Mouse (Mus musculus) erythroid progenitor cell, adult 5-6 weeks (primary cell): Measurements from ENCODE around the gene Fam129c. TPM values are rescaled to one million over a fixed set of nuclear protein-coding genes. Genes with fewer than 3 reads are reported as not detected.

Experiments used
- ATAC-seq: replicated peaks from 2 replicates; pipeline ENCODE4 v1.8.0; 2016; ENCODE audit warnings: moderate number of reproducible peaks, mild to moderate bottlenecking, moderate TSS enrichment, inconsistent platforms; ENCODE audit not compliant: poor library complexity, low FRiP score, severe bottlenecking
- total RNA-seq, 2 experiments: library from RNA; stranded (forward) in 1 of 2; stranded (reverse) in 1 of 2; fragments of 150-400 nt in 1 of 2; fragments of 186-747, 209-891 nt in 1 of 2; gene quantifications; 2 replicates each; pipeline versions ENCODE4 v1.2.3 to v1.2.4; 2015 to 2017; ENCODE audit warnings: low replicate concordance in 2 of 2

Gene Fam129c
- total RNA-seq, 2 experiments from 2014 or later, result 7.4 to 135 TPM

DNA sequence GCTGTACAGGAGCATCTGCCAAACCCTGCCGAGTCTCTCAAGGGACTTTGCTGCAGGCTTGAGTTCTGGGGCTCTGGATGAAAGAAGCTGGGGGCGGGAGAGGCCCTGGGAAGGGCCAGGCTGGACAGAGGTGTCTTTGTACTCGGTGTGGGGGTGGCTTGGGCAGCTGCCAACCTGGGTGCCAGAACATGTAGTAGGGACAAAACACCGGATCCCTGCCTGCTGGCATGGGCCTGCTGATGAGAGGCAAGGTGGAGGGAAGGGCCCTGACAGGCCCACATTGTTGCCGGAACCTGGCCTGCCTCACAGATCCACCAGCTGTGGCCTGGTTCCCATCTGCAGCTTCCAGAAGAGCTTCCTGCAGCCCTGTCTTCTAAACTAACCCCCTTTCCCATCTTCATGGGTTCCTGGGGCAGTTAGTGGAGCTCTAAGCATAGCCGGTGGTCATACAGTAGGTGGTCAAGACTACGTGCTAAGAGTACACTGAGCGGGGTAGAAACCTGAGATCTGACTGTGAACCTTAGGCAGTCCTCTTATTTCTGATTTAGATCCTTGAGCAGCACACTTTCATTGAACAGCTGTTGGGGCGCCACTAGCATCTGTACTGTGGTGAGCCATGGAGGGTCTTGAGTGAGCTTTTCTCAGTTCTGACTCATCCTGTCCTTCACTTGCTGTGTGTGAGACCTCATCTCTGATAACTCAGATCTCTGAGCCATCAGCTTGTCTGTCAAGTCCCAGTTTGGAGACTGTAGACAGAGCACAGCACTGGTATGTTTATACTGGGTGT, 24.4 kb upstream of the Fam129c start:
- no peak for ATAC-seq

DNA sequence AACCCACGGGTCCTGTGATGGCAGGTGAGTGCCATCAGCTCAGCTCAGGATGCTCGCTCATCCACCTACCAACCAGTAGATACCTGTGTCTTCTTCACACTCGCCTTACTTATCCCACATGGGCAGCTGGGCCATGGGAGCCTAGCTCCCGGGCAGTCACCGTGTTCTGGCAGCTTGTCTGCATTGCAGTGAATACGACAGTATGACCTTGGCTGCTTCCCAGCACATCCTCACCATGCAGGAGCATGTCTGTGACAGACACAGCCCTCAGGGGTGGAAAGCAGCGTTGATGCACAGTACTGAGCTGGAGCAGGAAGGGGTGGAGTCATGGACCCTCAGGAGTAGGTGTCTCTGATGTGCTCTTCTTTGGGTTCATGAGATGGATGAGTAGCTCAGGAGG, 23.0 kb upstream of the Fam129c start:
- ATAC-seq, result no peak

DNA sequence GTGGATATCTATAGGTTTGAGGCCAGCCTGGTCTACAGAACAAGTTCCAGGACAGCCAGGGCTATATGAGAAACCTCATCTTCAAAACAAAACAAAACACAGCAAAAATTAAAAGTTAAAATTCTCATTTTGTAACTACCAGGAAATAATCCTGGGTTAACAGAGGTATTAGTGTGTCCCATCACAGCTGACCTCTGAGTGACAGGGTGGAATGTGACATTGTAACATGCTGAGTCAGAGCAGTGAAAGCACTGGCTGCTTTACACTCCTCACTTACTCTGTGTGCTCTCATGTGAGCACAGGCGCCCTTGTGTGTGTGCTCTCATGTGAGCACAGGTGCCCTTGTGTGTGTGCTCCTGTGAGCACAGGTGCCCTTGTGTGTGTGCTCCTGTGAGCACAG, 22.4 kb upstream of the Fam129c start:
- no peak for ATAC-seq

DNA sequence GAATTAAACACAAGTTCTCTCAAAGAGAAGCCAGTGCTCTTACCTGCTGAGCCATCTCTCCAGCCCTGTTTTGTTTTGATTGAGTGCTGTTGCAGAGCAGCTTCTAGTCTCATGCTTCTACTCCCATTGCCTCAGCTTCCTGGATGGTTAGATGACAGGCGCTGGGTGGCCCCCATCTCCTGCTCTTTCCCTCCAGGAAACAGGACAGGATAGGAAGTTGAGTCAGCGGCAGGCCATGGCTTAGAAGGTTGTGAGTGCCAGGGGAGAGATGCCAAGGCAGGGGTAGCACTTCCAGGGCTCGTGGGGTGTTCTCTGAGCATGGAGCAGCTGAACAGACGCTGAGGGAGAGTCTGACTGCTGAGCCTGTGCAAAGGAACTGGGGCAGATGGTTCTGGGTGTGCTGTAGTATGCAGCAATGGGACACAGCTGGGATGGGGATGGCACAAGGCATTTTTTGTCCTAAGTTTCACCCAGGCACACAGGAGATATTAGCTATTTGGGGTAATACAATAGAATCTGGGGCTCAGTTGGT, 19.5 kb upstream of the Fam129c start:
- ATAC-seq, result no peak

DNA sequence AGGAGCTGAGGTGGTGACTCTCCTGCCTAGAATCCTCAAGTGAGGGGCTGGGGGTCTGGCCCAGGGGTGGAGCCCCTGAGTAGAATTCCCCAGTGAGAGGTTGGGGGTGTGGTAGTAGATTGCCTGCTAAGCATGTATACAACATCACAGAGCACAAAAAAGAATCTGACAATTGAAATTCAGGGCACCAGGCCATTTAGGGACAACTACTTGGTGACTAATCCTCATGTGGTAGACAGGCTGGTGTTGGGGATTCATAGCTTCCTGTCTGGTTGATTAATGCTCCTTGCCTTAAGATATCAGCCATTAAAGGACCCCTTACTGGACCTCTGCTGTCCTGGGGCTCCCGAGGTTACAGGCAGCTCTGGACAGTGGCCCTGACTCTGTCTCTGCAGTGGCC, 18.4 kb upstream of the Fam129c start:
- ATAC-seq, result no peak

DNA sequence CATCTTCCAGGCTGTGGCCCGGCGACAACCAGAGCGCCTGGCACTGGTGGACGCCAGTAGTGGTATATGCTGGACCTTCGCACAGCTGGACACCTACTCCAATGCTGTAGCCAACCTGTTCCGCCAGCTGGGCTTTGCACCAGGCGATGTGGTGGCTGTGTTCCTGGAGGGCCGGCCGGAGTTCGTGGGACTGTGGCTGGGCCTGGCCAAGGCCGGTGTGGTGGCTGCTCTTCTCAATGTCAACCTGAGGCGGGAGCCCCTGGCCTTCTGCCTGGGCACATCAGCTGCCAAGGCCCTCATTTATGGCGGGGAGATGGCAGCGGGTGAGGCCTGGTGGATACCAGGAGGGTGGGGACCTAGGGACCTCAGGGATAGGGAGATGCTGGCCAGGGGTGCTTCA, 18.0 kb upstream of the Fam129c start:
- ATAC-seq, result no peak

DNA sequence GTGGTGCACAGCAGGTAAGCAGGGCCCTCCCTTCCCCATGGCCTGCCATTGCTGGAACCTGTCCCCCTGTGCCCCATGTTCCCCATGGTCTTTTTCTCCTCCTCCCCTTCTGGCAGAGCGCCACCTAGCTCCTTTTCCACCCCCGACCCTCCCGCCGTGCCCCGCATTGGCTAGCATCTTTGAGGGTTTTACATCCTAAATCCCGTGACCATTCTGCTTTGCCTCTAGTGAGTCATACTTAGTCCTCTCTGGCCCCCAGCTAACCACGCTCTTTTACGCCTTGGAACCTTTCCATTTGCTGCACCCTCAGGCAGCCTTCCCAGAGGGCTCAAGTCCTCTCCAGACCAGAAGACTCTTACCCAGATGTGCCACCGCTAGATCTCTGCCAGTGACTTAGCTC, 17.2 kb upstream of the Fam129c start:
- ATAC-seq, result no peak

DNA sequence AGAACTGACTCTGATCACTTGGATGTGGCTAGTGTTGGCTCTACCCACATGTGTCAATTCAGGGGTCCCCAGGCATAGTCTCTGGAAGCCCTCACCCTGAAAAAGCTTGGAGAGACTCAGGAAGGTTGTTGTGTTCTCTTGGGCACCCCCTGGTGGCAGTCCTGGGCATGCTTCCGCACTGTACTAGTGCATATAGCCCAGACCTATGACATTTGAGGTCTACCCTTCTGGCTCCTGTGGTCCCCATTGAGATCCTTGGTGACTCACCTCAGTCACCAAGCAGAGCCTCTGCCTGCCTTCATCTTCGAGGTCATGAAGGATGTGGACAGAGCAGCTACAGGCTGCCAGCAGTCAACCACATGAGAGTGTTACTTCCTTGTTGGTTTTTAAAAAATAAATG, 10.6 kb upstream of the Fam129c start:
- ATAC-seq, result no peak

DNA sequence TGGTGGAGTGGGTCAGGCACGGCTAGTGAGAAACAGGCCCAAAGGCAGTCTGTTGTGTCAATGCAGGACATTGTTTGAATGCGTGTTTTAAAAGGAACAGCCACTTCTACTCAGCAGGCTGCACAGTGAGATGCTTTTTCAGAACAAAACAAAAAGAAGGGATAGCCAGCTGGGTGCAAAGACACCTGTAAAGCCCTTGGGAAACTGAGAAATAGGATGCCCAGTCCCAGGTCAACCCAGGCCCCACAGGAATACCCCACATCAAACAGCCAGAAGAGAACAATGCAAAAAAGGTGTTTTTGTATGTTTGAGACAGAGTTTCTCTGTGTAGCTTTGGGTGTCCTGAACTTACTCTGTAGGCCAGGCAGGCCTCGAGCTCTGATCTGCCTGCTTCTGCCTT, 8.7 kb upstream of the Fam129c start:
- ATAC-seq, result no peak

DNA sequence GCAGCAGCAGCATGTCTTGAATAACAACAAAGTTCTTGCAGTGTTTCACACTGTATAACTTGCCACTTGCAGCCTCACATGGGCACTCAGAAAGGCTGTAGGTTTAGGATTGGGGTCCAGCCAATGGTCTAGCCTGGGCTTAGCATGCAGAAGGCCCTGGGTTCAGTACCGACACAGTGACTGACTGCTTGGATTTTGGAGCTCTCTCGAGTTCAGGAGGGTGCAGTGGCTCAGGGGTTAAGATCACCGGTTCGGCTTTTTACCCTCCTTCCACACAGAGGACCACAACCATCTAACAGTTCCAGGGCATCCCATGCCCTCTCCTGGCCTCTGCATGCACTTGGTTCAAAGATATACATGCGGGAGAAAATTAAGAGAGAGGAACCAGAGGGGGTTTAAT, 6.4 kb upstream of the Fam129c start:
- ATAC-seq, result no peak

DNA sequence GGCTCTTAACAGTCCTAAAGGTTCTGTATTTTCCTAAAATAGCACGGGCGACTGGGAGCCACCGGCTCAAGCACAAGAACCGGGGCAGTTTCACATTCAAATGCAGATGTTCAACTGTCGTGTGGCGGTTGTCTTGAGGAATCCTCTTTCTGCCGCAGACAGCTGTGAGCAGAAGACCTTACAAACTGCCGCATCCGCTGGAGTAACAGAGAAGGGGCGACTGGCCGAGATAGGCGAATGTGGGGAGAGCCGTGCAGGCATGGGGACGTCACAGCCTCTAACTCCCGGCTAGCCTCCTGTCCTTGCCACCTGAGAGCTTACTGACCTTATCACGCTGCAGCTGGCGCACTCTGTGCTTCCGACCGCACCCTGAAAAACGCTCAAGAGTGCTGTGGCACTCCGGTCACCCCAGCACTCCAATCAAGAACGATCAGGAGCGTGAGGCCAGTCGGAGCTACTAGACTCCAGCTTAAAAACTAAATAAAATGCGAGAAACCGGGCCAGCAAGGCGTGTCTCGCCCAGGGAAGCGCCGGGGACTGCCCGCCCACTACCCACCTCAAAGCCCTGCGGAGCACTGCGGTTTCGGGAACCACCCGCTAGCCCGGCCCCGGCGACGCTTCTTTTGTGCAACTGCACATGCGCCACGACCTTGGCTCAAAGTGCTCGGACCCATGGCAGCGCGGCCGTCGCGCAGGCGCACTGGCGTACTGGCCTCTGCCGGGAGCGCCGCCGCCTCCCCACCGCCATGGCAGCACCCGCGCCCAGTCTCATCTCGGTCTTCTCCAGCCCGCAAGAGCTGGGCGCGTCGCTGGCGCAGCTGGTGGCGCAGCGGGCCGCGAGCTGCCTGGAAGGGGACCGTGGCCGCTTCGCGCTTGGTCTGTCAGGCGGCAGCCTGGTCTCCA, 5.7 kb upstream of the Fam129c start, which contains the start of gene Pgls:
Gene Pgls (plus strand): TSS at position 706 of the 903 bp plus-strand sequence.
- peak; percentile 87 for ATAC-seq

DNA sequence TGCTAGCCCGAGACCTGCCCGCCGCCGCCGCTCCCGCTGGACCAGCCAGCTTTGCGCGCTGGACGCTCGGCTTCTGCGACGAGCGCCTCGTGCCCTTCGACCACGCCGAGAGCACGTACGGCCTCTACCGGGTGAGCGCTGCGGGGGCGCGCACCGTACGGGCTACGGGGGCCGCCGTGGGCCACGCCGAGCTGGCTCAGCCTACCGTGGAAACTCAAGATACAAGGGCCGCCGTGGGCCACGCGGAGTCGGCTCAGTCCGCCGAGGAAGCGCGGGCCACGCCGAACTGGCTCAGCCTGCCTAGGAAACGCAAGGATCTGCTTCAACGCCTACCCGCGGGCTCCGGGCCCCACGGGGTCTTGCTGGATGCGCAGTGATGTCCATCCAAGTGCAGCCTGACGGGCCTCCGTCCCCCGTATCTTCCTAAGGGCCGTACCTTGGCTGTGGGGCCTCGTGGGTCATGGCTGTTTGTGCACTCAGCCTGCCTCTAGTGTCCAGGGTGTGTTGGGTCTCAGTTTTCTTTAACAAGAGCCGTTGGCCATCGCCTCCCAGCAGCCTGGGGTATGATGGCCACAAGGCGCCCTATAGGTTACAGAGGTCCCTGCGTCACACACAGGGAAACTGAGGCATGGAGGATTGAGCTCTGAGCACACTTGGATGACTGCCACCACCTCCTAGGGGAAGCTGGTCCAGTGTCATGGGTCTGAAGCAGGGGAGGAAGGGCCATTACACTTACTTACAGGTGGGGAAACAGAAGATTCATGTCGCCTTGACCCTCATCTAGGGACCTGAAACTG, 4.9 kb upstream of the Fam129c start:
- no peak for ATAC-seq

DNA sequence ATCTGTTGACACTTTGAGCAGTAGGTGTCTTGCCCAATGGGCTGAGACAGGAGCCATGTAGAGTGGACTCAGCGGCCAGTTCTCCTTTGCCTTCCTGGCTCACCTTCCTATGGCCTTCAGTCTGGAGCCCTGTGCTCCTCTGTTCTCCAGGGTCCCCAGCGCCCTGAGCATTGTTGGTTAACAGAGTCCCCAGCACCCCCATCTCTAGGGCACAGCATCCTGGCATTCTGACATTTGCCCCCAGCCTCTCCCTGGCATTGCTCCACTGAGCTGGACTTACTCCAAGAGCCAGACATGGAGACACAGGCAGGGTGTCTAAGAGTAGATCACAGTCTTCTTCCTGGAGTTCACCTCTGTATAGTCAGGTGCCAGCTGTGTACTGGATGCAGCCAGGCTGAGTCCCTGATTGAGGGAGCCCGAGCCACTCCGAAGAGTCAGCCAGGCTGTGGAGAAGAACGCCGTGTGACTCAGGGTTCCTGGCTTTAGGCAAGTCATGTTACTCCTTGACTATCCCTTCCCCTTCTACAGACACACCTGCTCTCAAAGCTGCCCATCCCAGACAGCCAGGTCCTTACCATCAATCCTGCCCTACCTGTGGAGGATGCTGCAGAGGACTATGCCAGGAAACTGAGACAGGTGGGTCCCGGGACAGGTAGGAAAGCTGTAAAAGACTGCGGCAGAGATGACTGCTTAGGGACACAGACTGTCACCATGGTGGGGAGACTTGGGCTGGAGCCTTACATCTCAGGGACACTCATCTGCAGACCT, 3.7 kb upstream of the Fam129c start:
- no peak for ATAC-seq

DNA sequence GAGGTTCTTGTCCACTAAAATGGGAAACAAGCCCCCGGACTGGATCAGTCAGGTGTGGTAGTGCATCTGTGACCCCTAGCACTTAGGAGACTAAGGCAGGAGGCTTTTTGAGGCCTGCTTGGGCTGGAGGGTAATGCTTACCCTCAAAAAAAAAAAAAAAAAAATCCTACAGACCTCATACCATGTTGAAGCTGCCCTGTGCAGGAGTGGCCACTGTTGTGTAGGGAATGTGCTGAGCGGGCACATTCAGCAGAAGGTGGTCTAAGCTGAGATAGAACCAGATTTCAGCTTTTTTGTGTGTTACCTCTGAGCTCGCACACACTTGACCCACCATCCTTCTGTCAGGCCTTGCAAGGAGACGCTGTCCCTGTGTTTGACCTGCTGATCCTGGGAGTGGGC, 3.1 kb upstream of the Fam129c start:
- ATAC-seq, result no peak

DNA sequence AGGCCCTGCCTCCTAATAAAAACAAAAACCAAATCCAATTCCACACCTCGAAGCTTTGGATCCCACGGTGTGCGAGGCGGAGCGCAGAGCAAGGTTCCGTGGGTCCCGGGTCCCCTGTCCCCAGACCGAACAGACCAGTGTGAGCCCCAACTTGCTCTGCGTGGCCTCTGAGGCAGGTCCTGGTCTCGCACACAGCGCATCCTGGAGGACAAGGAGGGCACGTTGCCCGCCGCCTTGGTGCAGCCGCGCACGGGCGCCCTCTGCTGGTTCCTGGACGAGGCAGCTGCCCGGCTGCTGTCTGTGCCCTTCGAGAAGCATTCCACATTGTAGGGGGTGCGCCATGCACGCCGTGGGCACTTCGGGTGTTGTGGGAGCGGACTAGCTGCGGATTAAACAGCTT, 1.6 kb upstream of the Fam129c start:
- peak; percentile 69 for ATAC-seq

DNA sequence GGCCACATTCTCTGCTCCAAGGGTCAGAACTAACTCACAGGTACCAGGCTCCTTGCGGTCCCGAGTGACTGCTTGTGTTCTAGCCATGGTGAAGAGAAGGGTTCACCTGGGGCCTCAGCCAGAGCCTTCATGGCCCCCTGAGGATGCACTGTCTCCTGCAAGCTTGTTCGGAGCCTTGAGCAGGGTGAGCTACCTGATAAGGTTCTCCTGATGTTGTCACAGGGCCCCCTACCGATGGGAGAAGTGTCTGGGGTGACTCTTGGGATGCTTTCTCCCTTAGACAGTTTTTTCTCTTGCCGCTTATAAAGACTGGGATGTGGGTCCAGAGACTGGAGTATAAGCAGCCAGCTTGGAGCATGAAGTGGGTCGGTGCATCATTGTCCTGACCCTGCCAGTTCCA, 1.1 kb upstream of the Fam129c start:
- no peak for ATAC-seq

DNA sequence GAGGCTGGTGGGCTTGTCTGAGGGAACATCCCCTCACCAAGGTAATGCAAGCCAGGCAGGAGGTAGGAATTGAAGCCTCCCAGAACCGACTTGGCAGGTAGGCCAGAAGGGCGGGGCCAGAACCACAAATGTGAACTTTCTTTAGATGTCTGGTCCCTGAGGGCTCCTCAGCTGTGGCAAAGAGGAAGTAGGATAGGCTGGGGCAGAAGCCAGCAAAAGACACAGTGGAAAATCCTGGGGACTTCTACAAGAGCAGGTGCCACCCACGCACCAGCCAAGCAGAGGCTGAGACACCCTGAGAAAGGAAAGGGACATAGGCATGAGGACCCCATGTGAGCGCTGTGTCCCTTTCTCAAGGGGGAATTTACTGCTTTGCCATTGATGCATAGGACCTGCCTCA, 650 bp upstream of the Fam129c start:
- ATAC-seq, result no peak

DNA sequence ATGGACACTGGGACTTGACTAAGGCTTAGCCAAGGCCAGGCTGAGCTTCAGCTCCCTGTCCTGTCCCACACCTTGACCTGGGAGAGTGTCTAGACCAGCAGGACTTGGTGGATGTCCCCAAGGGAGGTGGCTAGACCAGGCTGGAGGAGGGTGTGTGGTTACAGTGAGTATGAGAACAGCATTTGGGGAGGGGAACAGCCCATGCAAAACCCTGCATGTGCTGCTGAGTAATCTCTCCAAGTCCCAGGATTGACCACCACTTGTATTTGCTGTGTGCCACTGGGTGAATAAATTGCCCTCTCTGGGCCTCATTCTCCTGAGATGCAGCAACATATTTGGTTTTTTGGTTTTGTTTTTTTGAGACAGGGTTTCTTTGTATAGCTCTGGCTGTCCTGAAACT, 927 bp downstream of the Fam129c start:
- ATAC-seq, result no peak

DNA sequence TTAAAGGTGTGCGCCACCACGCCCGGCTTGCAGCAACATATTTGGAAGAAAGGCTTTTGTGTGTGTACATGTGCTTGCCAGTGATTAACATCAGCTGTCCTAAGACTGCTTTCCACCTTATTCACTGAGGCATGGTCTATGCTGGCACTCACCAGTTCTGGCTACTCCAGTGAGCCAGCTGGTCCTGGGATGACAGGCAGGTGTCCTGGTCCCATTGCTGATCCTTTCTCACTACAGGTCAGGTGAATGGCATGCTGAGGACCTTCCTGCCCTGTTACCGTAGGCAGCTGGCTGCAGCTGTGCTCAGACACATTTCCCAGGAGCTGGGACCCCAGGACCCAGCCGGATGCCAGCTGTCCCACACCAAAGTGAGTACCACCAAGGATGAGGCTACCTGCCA, 1.4 kb downstream of the Fam129c start:
- no peak for ATAC-seq
